ENCODE assay signal across 12 mouse cellular contexts in genomic region chr11:18752512-18752911, GRCm38 (mm10).
DNase-seq lines count a peak whose midpoint lies in the region; ATAC-seq and TF ChIP-seq lines count a peak whose summit lies in the region.
"Had no signal": no experiment of that assay in that cellular context is flagged by ENCODE, and none has a peak within 500 bp of the region (broad histone marks: within the 10 kb centered on the region; RNA-seq: fewer than 3 reads in every experiment).

No protein-coding gene starts in this region.

- TF ChIP-seq CTCF in midbrain, postnatal 0 days (IDR thresholded peaks at IDR 0.05), result no peak
- no peak for TF ChIP-seq CTCF in lung, postnatal 0 days (IDR thresholded peaks at IDR 0.05)

- WGBS in midbrain, postnatal 0 days, result 63% methylated on average over 2 of the region's 2 CpGs
- WGBS in midbrain, embryonic 11.5 days, result 37% methylated on average over 2 of the region's 2 CpGs
- 49% methylated on average over 2 of the region's 2 CpGs for WGBS in liver, embryonic 13.5 days (ENCODE audit: insufficient replicate concordance)
- WGBS in lung, postnatal 0 days, result 83% methylated on average over 2 of the region's 2 CpGs

- TF ChIP-seq EP300 in lung, postnatal 0 days (IDR thresholded peaks at IDR 0.05), result no peak

- H3K36me3 ChIP-seq in midbrain, postnatal 0 days (ENCODE audit: insufficient read depth, low read length), result no peaks in the 10 kb centered on the region
- no peaks in the 10 kb centered on the region for H3K36me3 ChIP-seq in midbrain, embryonic 11.5 days (ENCODE audit: control insufficient read depth, insufficient read depth, low read length)
- no peaks in the 10 kb centered on the region for H3K36me3 ChIP-seq in liver, embryonic 13.5 days
- no peaks in the 10 kb centered on the region for H3K36me3 ChIP-seq in lung, postnatal 0 days (ENCODE audit: insufficient read depth, low read length)
- H3K36me3 ChIP-seq: embryonic facial prominence, embryonic 10.5 days; forebrain, embryonic 10.5 days had no signal

- H3K27ac ChIP-seq in midbrain, postnatal 0 days (ENCODE audit: low read depth, low read length), result no peak overlapping the region
- no peak overlapping the region for H3K27ac ChIP-seq in midbrain, embryonic 11.5 days (ENCODE audit: low read depth, low read length)
- no peak overlapping the region for H3K27ac ChIP-seq in liver, embryonic 13.5 days
- H3K27ac ChIP-seq in lung, postnatal 0 days (ENCODE audit: low read length), result no peak overlapping the region
- H3K27ac ChIP-seq: embryonic facial prominence, embryonic 10.5 days; forebrain, embryonic 10.5 days had no signal

- H3K9me3 ChIP-seq in midbrain, postnatal 0 days (ENCODE audit: low read length), result no peaks in the 10 kb centered on the region
- H3K9me3 ChIP-seq in midbrain, embryonic 11.5 days (ENCODE audit: control insufficient read depth, low read length), result no peaks in the 10 kb centered on the region
- H3K9me3 ChIP-seq in liver, embryonic 13.5 days (replicated peaks), result no peaks in the 10 kb centered on the region
- H3K9me3 ChIP-seq in lung, postnatal 0 days (ENCODE audit: low read length), result no peaks in the 10 kb centered on the region
- H3K9me3 ChIP-seq: embryonic facial prominence, embryonic 10.5 days; forebrain, embryonic 10.5 days had no signal

- H3K4me2 ChIP-seq in midbrain, postnatal 0 days (ENCODE audit: low read depth, low read length, poor library complexity, severe bottlenecking), result no peak overlapping the region
- no peak overlapping the region for H3K4me2 ChIP-seq in midbrain, embryonic 11.5 days
- H3K4me2 ChIP-seq in liver, embryonic 13.5 days, result no peak overlapping the region
- H3K4me2 ChIP-seq in lung, postnatal 0 days (replicated peaks; ENCODE audit: low read depth, low read length), result no peak overlapping the region

- DNase-seq in embryo, embryonic 10.5 days (ENCODE audit: low spot score), result peak; percentile 23
- DNase-seq in embryo, embryonic 11 days, result no peak
- DNase-seq in midbrain, postnatal 0 days (ENCODE audit: low spot score), result peak; percentile 31
- no peak for DNase-seq in midbrain, embryonic 11.5 days (ENCODE audit: low spot score, missing footprints)
- DNase-seq in liver, embryonic 13.5 days, result no peak
- no peak for DNase-seq in lung, postnatal 0 days (ENCODE audit: low spot score)
- no peak for DNase-seq in left cerebral cortex, postnatal 36 days (ENCODE audit: low spot score in 2 of 2)
- DNase-seq: thymus, postnatal 25 days had no signal

- H3K4me3 ChIP-seq in midbrain, postnatal 0 days (ENCODE audit: low read depth, low read length), result no peak overlapping the region
- H3K4me3 ChIP-seq in midbrain, embryonic 11.5 days (ENCODE audit: low read depth, low read length), result no peak overlapping the region
- no peak overlapping the region for H3K4me3 ChIP-seq in liver, embryonic 13.5 days (replicated peaks)
- no peak overlapping the region for H3K4me3 ChIP-seq in lung, postnatal 0 days (ENCODE audit: low read depth, low read length)
- H3K4me3 ChIP-seq: embryonic facial prominence, embryonic 10.5 days; forebrain, embryonic 10.5 days had no signal

- no peaks in the 10 kb centered on the region for H3K4me1 ChIP-seq in midbrain, postnatal 0 days (ENCODE audit: insufficient read depth, low read length)
- peaks cover 33% of the 10 kb centered on the region for H3K4me1 ChIP-seq in midbrain, embryonic 11.5 days (ENCODE audit: control insufficient read depth, insufficient read depth, low read length)
- peaks cover 42% of the 10 kb centered on the region for H3K4me1 ChIP-seq in liver, embryonic 13.5 days (replicated peaks)
- peaks cover 5% of the 10 kb centered on the region; the same call in 1 of the 2 replicates for H3K4me1 ChIP-seq in lung, postnatal 0 days (ENCODE audit: insufficient read depth, low read depth, low read length)

- ATAC-seq in midbrain, postnatal 0 days (ENCODE audit: low FRiP score), result no peak
- no peak for ATAC-seq in midbrain, embryonic 11.5 days (ENCODE audit: low FRiP score)
- ATAC-seq in liver, embryonic 13.5 days (ENCODE audit: low read depth), result peak; percentile 70
- ATAC-seq in activated CD4-positive, CD25-positive, alpha-beta regulatory T cell, adult 4 months, result no peak
- ATAC-seq in lung, postnatal 0 days, result no peak
- ATAC-seq: inflammation-experienced regulatory T-cells, adult 6 months had no signal

- H3K27me3 ChIP-seq in midbrain, postnatal 0 days (ENCODE audit: insufficient read depth, low read length), result no peaks in the 10 kb centered on the region
- H3K27me3 ChIP-seq in midbrain, embryonic 11.5 days (ENCODE audit: control insufficient read depth, insufficient read depth, low read length), result no peaks in the 10 kb centered on the region
- no peaks in the 10 kb centered on the region for H3K27me3 ChIP-seq in liver, embryonic 13.5 days
- H3K27me3 ChIP-seq in lung, postnatal 0 days (replicated peaks; ENCODE audit: insufficient read depth, low read length), result no peaks in the 10 kb centered on the region

- intact Hi-C loops in left cerebral cortex, postnatal 36 days (cut with DNase I), result loop anchor here (2.0 to 10.0 kb wide), 3 partner anchors 122 to 1012 kb away; partner anchors contain the start of gene Meis1

- no peak overlapping the region for H3K9ac ChIP-seq in midbrain, postnatal 0 days (replicated peaks; ENCODE audit: low read length, poor library complexity, severe bottlenecking)
- no peak overlapping the region for H3K9ac ChIP-seq in midbrain, embryonic 11.5 days (ENCODE audit: low read length)
- no peak overlapping the region for H3K9ac ChIP-seq in liver, embryonic 13.5 days
- no peak overlapping the region for H3K9ac ChIP-seq in lung, postnatal 0 days (replicated peaks; ENCODE audit: low read depth)

Comparison
In these comparisons a context has a peak if more than half of its experiments do, and no peak if none do; other contexts are left out.
1. DNase-seq: peak in embryo, embryonic 10.5 days (single experiment) and midbrain, postnatal 0 days (single experiment); none in embryo, embryonic 11 days (single experiment), midbrain, embryonic 11.5 days (single experiment), liver, embryonic 13.5 days (single experiment), lung, postnatal 0 days (single experiment) and left cerebral cortex, postnatal 36 days (0 of 2).